Mouse (Mus musculus) stomach, embryonic 16.5 days (tissue): ENCODE data around the gene Rps6kb2. TPM values are rescaled to one million over a fixed set of nuclear protein-coding genes. Genes with fewer than 3 reads are reported as not detected.
A peak's percentile ranks its signal among the peaks of the same experiment; 100 is the strongest.
"Not testable (repeated sequence)": the region's sequence is repeated elsewhere in the genome, so short reads cannot be mapped to it uniquely, and the experiment has no call there.

Source experiments
- ATAC-seq: fragments of 200-750 bp; cut with Nextera tagmentation; 2 replicates; pipeline ENCODE4 v1.8.0; 2017; ENCODE audit warnings: moderate number of reproducible peaks, moderate TSS enrichment; ENCODE audit not compliant: insufficient read depth, low FRiP score
- H3K27ac ChIP-seq: fragments of 300-500 bp; sonication (generic); 2 replicates; pipeline ENCODE4 v1.5.1; 2014; ENCODE audit warnings: low read length
- H3K27me3 ChIP-seq: fragments of 300-500 bp; sonication (generic); 2 replicates; pipeline ENCODE4 v1.6.1; 2014; ENCODE audit warnings: low read length, control low read depth, mixed read lengths; ENCODE audit not compliant: control insufficient read depth, insufficient read depth
- H3K36me3 ChIP-seq: fragments of 300-500 bp; sonication (generic); 2 replicates; pipeline ENCODE4 v1.6.1; 2014; ENCODE audit warnings: low read length; ENCODE audit not compliant: control insufficient read depth, insufficient read depth
- H3K4me1 ChIP-seq: fragments of 300-500 bp; sonication (generic); 2 replicates; pipeline ENCODE4 v1.6.1; 2014; ENCODE audit warnings: low read length, control low read depth, mixed read lengths; ENCODE audit not compliant: control insufficient read depth, insufficient read depth
- H3K4me2 ChIP-seq: fragments of 300-500 bp; sonication (generic); 2 replicates; pipeline ENCODE4 v1.6.1; 2014; ENCODE audit warnings: low read depth, low read length, mixed read lengths
- H3K4me3 ChIP-seq: fragments of 300-500 bp; sonication (generic); replicated peaks from 2 replicates; pipeline ENCODE4 v1.5.1; 2014; ENCODE audit warnings: mild to moderate bottlenecking, low read length
- H3K9ac ChIP-seq: fragments of 300-500 bp; sonication (generic); 2 replicates; pipeline ENCODE4 v1.6.1; 2014; ENCODE audit warnings: low read length
- H3K9me3 ChIP-seq: fragments of 300-500 bp; sonication (generic); replicated peaks from 2 replicates; pipeline ENCODE4 v1.6.1; 2016; ENCODE audit warnings: low read length, control low read depth; ENCODE audit not compliant: control insufficient read depth
- WGBS: fragments of 180-500 bp; shearing (Covaris S2); extraction: QIAGEN DNeasy Blood & Tissue Kit; methylation state at CpG from one replicate; pipeline ENCODE4 v1.1.7; 2014; 5-methylcytosine and 5-hydroxymethylcytosine counted together
- polyA plus RNA-seq: library from polyadenylated mRNA; unstranded; fragments of >200 nt; fragmentation: Nextera tagmentation; extraction: Ambion mirVana; gene quantifications from 2 replicates; pipeline ENCODE4 v1.2.1, GENCODE M21; 2015

The Rps6kb2 gene
- polyA plus RNA-seq, 1 experiment from 2014 or later: 50.2 TPM

- Histone ChIP-seq H3K4me1 (peaks cover 7% of the 10 kb centered on the region), H3K36me3 (peaks cover 28% of the 10 kb centered on the region), H3K27ac (no peak overlapping the region), H3K27me3 (no peaks in the 10 kb centered on the region), H3K9me3 (no peaks in the 10 kb centered on the region), H3K4me2 (no peak overlapping the region), H3K4me3 (no peak overlapping the region), H3K9ac (no peak overlapping the region; the same call in 1 of the 2 replicates)
- no peak for ATAC-seq
- WGBS: 88% methylated on average over 7 of the region's 7 CpGs
These were observed 33.7 kb downstream of the Rps6kb2 start for GRCm38 (mm10) chr19:4129462-4129861.

- Histone ChIP-seq H3K27ac (peak overlapping the region; percentile 43), H3K27me3 (no peaks in the 10 kb centered on the region), H3K9ac (peak overlapping the region; percentile 82), H3K36me3 (peaks cover 21% of the 10 kb centered on the region; the same call in 1 of the 2 replicates), H3K4me3 (peak overlapping the region; percentile 60), H3K9me3 (no peaks in the 10 kb centered on the region), H3K4me1 (peaks cover 7% of the 10 kb centered on the region), H3K4me2 (peak overlapping the region; percentile 68)
- WGBS: 50% methylated on average over 7 of the region's 7 CpGs
- no peak for ATAC-seq
These were observed 36.2 kb downstream of the Rps6kb2 start for GRCm38 (mm10) chr19:4126759-4127495.

GRCm38 (mm10) chr19:4125741-4126696 is 37.1 kb downstream of the Rps6kb2 start, which contains the start of gene Aip:
Aip (minus strand) TSS chr19:4125858.
- Histone ChIP-seq H3K27ac (peak within 1 kb of the TSS; percentile 16), H3K9ac (peak within 1 kb of the TSS; percentile 82), H3K4me3 (peak within 1 kb of the TSS; percentile 60), H3K27me3 (no peaks in the 10 kb centered on the region), H3K36me3 (0 out of 2 replicates have a peak, but pooled peaks cover 12% of the 10 kb centered on the region), H3K4me2 (peak within 1 kb of the TSS; percentile 68), H3K9me3 (no peaks in the 10 kb centered on the region), H3K4me1 (peaks cover 7% of the 10 kb centered on the region)
- peak; percentile 95 for ATAC-seq
- WGBS: under 1% methylated on average over 60 of the region's 64 CpGs

- 26% methylated on average over 3 of the region's 4 CpGs for WGBS
- H3K36me3 ChIP-seq: 0 out of 2 replicates have a peak, but pooled peaks cover 11% of the 10 kb centered on the region
- H3K9ac ChIP-seq: peak overlapping the region; percentile 63; the same call in 1 of the 2 replicates
- H3K27me3 ChIP-seq, H3K9me3 ChIP-seq, H3K27ac ChIP-seq: not testable (repeated sequence)
- peak; percentile 26 for ATAC-seq
- H3K4me3 ChIP-seq: peak overlapping the region; percentile 60
- peaks cover 15% of the 10 kb centered on the region for H3K4me1 ChIP-seq
- H3K4me2 ChIP-seq: peak overlapping the region; percentile 52
These were observed 37.9 kb downstream of the Rps6kb2 start for GRCm38 (mm10) chr19:4125268-4125667.

- Histone ChIP-seq H3K9ac (0 out of 2 replicates have a peak overlapping the region, but pooled peaks have one; percentile 14), H3K4me1 (peaks cover 16% of the 10 kb centered on the region), H3K36me3 (0 out of 2 replicates have a peak, but pooled peaks cover 6% of the 10 kb centered on the region), H3K4me3 (no peak overlapping the region), H3K9me3 (no peaks in the 10 kb centered on the region), H3K27me3 (no peaks in the 10 kb centered on the region), H3K4me2 (no peak overlapping the region), H3K27ac (no peak overlapping the region)
- no peak for ATAC-seq
- WGBS: 75% methylated on average over 4 of the region's 4 CpGs
These were observed 38.7 kb downstream of the Rps6kb2 start for GRCm38 (mm10) chr19:4124432-4124831.

GRCm38 (mm10) chr19:4122411-4123370 is 40.5 kb downstream of the Rps6kb2 start:
- Histone ChIP-seq H3K4me3 (no peak overlapping the region), H3K4me2 (no peak overlapping the region), H3K9ac (no peak overlapping the region), H3K9me3 (no peaks in the 10 kb centered on the region), H3K4me1 (peaks cover 16% of the 10 kb centered on the region), H3K27me3 (no peaks in the 10 kb centered on the region), H3K27ac (no peak overlapping the region), H3K36me3 (no peaks in the 10 kb centered on the region)
- no peak for ATAC-seq
- WGBS: 73% methylated on average over 7 of the region's 7 CpGs

- Histone ChIP-seq H3K4me1 (peaks cover 14% of the 10 kb centered on the region), H3K9ac (peak overlapping the region; percentile 24; the same call in 1 of the 2 replicates), H3K4me2 (peak overlapping the region; percentile 30)
- H3K27ac ChIP-seq, H3K4me3 ChIP-seq, H3K27me3 ChIP-seq, ATAC-seq, H3K36me3 ChIP-seq, H3K9me3 ChIP-seq: not testable (repeated sequence)
- 49% methylated on average over 6 of the region's 6 CpGs for WGBS
These were observed 41.3 kb downstream of the Rps6kb2 start for GRCm38 (mm10) chr19:4121896-4122295.

GRCm38 (mm10) chr19:4121097-4121805 is 41.9 kb downstream of the Rps6kb2 start:
- H3K4me2 ChIP-seq: peak overlapping the region; percentile 48
- H3K9me3 ChIP-seq: no peaks in the 10 kb centered on the region
- peak overlapping the region; percentile 76 for H3K9ac ChIP-seq
- H3K27me3 ChIP-seq: no peaks in the 10 kb centered on the region
- H3K27ac ChIP-seq: peak overlapping the region; percentile 79
- H3K4me1 ChIP-seq: peaks cover 8% of the 10 kb centered on the region
- WGBS: 2% methylated on average over 38 of the region's 38 CpGs
- no peaks in the 10 kb centered on the region for H3K36me3 ChIP-seq
- ATAC-seq: peak; percentile 84
- H3K4me3 ChIP-seq: peak overlapping the region; percentile 55
